Mouse (Mus musculus) embryonic fibroblast, embryonic 13.5 days (primary cell): ENCODE results near the gene Lpar1.

ENCODE experiments used
- CTCF ChIP-seq: IDR thresholded peaks from 2 replicates; pipeline ENCODE4 v1.5.1; 2011; ENCODE audit warnings: mild to moderate bottlenecking, control low read depth, low read length, moderate library complexity, borderline replicate concordance; ENCODE audit not compliant: insufficient read depth
- POLR2A ChIP-seq: IDR thresholded peaks from 2 replicates; pipeline ENCODE4 v1.6.1; 2011; ENCODE audit warnings: low read depth, mild to moderate bottlenecking, control low read depth, low read length, moderate library complexity

DNA sequence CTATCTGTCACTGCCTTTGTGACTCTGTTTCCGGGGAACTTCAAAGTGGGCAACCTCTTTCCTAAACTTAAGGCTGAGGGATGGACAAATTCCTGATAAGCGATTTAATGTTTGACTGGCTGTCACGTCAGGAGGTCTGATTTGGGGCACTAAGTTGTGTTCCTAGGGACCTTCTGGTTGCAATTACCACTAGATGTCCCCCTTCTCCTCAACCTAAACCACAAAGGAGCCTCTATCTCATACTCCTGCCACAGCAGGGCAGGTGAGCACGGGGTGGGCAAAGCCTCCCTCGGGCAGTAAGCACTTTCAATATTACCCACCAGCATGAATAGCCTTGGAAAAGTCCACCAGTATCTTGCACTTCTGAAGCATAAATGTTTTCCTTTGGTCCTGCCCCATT is 134.5 kb downstream of the Lpar1 start:
- no peak for TF ChIP-seq CTCF
- no peak for TF ChIP-seq POLR2A
